Mouse (Mus musculus) kidney, adult 2 months (tissue): ENCODE measurements around the gene Rnaset2a. TPM values are rescaled to one million over a fixed set of nuclear protein-coding genes. Genes with fewer than 3 reads are reported as not detected.
"Not testable (repeated sequence)": the region's sequence is repeated elsewhere in the genome, so short reads cannot be mapped to it uniquely, and the experiment has no call there.

Source experiments
- DNase-seq: peaks from one replicate; pipeline ENCODE4 v3.0.0; 2021
- H3K27ac ChIP-seq: fragments of 200-500 bp; 2 replicates; pipeline ENCODE4 v1.5.1; 2012; ENCODE audit warnings: low read depth, low read length, control low read depth, inconsistent platforms; ENCODE audit not compliant: insufficient read depth
- H3K27me3 ChIP-seq: fragments of 200-500 bp; replicated peaks from 2 replicates; pipeline ENCODE4 v1.6.1; 2012; ENCODE audit warnings: mild to moderate bottlenecking, moderate library complexity, low read length, inconsistent platforms; ENCODE audit not compliant: control insufficient read depth, insufficient read depth
- H3K36me3 ChIP-seq: fragments of 200-500 bp; 2 replicates; pipeline ENCODE4 v1.6.1; 2012; ENCODE audit warnings: mild to moderate bottlenecking, moderate library complexity, low read length, inconsistent platforms; ENCODE audit not compliant: control insufficient read depth, insufficient read depth
- H3K4me1 ChIP-seq: fragments of 200-500 bp; 2 replicates; pipeline ENCODE4 v1.6.1; 2011; ENCODE audit warnings: low read length; ENCODE audit not compliant: control insufficient read depth, insufficient read depth
- H3K4me3 ChIP-seq: fragments of 200-500 bp; 2 replicates; pipeline ENCODE4 v1.5.1; 2011; ENCODE audit warnings: mild to moderate bottlenecking, low read depth, low read length, control low read depth; ENCODE audit not compliant: insufficient read depth
- WGBS: fragments of 180-500 bp; shearing (Covaris S2); methylation state at CpG from one replicate; pipeline ENCODE4 v1.1.7; 2018; 5-methylcytosine and 5-hydroxymethylcytosine counted together
- polyA plus RNA-seq: library from polyadenylated mRNA; depleted of rRNA; stranded (reverse); fragments of >200 nt; gene quantifications from 2 replicates; pipeline ENCODE4 v1.2.3, GENCODE M21; 2012

Rnaset2a gene
- polyA plus RNA-seq, 1 experiment = 90.6 TPM

DNA sequence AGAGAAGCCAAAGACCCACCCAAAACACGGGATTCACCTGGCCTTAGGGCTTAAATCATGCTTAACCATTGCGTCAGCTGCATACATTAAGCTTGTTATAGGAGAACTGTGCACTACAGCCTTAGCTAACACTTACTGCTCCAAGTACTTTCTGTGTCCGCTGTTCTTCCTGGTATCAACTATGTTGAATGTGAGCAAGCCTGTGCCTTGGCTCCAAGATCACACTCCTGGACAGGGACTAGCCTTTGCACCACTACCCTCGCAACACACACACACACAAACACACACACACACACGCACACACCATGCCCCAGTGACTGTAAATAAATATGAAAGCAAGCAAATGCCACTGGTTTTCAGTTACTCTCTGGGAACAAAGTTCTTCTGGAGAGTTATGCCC lies 966 bp downstream of the Rnaset2a start:
- WGBS = 5% methylated on average over 5 of the region's 5 CpGs
- H3K4me3 ChIP-seq = peak overlapping the region; percentile 61
- H3K36me3 ChIP-seq, H3K27ac ChIP-seq, H3K27me3 ChIP-seq, H3K4me1 ChIP-seq: not testable (repeated sequence)
- peak; percentile 32 for DNase-seq

DNA sequence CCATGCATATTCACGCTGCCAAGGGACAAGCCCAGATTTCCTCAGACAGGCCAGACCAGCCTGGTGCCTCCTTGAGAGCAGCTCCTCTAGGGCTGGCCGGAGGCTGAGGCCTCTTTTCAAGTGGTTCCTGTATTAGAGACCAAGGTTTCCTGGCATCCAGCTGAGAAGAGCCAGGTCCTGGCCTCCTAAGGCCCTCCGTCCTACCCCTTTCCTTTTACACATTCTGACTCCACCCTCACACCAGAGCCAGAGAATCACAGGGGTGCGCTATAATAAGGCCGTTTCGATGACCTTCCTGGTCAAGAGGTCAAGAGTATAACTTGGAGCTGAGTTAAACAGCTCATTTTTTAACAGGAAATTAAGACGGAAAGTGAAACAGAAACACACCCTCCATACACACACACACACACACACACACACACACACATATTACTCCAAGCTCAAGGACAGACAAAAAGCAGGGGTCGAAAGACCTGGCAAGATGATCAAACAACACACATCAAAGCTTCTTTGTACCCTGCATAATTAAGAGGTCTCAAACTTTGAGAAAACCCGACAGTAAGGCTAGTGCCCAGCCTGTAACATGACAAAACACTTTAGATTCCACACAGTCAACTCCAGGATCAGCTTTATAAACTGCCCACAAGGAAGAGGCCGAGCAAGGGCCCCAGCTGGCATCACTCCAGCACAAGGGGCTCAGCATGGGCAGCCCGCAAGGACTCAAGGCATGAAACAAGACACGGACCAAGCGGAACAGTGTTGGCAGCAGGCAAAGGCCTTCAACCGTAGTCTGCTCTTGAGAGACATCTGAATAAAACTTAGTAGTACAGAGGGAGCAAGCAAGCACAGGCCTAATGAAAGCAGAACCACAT lies 3.9 kb downstream of the Rnaset2a start:
- peak; percentile 89 for DNase-seq
- not testable (repeated sequence) for H3K4me1 ChIP-seq, H3K4me3 ChIP-seq, H3K36me3 ChIP-seq, H3K27me3 ChIP-seq
- H3K27ac ChIP-seq = peak overlapping the region; percentile 66
- WGBS = 11% methylated on average over 13 of the region's 14 CpGs

DNA sequence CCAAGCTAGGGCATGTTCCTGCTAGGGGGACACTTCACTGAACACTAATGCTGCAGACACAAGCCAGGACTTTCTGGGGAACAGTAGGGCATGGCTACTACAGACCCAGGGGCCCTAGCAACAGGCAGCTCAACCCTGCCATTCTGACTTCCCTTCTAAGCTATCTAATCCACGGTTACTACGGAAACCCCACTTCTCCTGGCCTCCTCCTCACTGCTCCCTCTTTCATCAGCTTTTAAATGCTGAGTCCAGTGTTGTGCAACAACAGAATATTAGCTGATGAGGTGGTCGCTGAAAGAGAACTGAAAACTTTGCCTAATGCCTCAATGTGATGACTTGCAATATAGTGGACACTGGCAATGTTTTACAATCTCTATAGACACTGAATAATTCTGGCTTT lies 7.7 kb downstream of the Rnaset2a start:
- H3K4me1 ChIP-seq, H3K27ac ChIP-seq, DNase-seq, H3K4me3 ChIP-seq, H3K27me3 ChIP-seq, H3K36me3 ChIP-seq: not testable (repeated sequence)
- 90% methylated on average over 3 of the region's 3 CpGs for WGBS

GRCm38 (mm10) chr17:8138116-8138515 lies 9.8 kb downstream of the Rnaset2a start:
- not testable (repeated sequence) for H3K4me3 ChIP-seq, DNase-seq, H3K27ac ChIP-seq, H3K27me3 ChIP-seq, H3K36me3 ChIP-seq, H3K4me1 ChIP-seq
- WGBS = 95% methylated on average over 5 of the region's 5 CpGs

DNA sequence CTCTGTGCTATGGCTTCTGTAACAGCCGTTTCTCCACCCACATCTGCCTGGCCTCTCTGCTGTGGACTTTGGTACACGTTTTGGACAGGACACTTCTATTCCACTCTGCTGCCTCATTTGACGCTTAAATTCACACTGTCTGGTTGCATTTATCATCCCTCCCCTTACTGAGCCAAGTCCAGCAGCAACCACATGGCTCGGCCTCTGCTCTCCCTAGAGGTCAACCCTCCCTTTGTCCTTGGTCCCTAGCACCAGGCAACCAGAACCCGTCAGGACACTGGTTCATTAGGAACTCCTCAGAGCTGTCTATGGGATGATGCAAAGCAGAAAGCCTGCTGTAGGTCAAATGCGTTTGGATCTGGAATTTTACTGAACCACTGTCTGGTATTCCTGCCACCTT lies 17.0 kb downstream of the Rnaset2a start:
- DNase-seq, H3K4me1 ChIP-seq, H3K27me3 ChIP-seq, H3K27ac ChIP-seq, H3K36me3 ChIP-seq, H3K4me3 ChIP-seq: not testable (repeated sequence)
- no CpG with 5 or more reads among the region's 6 CpGs for WGBS

- not testable (repeated sequence) for DNase-seq, H3K4me1 ChIP-seq, H3K4me3 ChIP-seq, H3K27ac ChIP-seq, H3K36me3 ChIP-seq, H3K27me3 ChIP-seq
- 89% methylated on average over 9 of the region's 9 CpGs for WGBS
Observed at GRCm38 (mm10) chr17:8129578-8129977, 18.3 kb downstream of the Rnaset2a start.

DNA sequence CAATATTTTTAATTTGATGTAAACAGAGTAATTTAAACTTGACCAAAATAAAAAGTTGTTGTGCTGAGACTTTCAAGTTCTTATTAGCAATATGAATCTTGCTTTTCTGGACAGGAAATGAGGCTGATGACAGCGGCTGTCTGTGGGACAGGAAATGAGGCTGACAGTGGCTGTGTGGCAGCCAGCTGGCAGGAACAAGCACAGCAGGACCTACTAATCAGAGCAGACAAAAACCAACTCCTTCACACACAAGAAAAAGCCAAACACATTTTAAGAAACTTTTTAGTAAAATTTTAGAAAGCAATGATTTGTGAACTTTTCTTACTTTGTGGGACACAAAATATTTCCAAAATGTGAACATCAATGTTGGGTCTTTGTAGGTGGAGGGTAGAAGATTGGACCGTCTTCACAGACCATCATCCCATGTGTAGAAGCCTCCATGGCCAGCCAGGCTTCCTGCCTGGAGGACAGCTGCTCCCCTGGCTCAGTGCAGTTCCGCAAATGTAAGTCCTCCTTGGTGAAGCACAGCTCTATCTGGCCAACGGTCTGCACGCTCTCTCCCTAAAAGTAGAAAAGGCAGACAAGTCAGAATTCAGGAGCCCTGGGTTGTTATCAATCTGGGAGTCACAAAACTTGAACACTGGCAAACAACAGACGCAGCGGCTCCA lies 19.4 kb downstream of the Rnaset2a start:
- not testable (repeated sequence) for H3K36me3 ChIP-seq, H3K4me3 ChIP-seq, H3K27me3 ChIP-seq, DNase-seq, H3K4me1 ChIP-seq, H3K27ac ChIP-seq
- 38% methylated on average over 2 of the region's 7 CpGs for WGBS

DNA sequence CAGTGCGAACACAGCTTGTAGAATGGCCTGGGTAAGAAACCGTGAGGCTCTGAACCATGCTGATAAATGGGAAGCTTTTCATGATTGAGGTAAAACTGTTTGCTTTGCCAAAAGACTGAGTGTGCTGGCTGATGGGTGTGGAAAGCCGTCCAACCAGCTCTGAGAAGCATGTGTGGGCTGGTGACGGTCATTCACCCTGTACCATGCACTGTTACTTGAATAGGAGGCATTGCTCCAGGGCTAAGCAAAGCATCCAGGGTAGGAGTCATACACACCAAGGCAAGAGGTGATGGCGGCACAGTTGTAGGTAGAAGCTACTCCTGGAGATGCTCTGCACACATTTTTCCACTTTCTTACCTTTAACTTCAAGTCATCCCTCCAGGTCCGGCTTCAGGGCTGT lies 23.3 kb downstream of the Rnaset2a start:
- not testable (repeated sequence) for H3K4me1 ChIP-seq, H3K27me3 ChIP-seq, H3K4me3 ChIP-seq, H3K36me3 ChIP-seq, H3K27ac ChIP-seq, DNase-seq
- WGBS = 79% methylated on average over 3 of the region's 6 CpGs

- H3K27ac ChIP-seq, H3K4me1 ChIP-seq, H3K36me3 ChIP-seq, H3K27me3 ChIP-seq, DNase-seq, H3K4me3 ChIP-seq: not testable (repeated sequence)
- WGBS = no CpG with 5 or more reads among the region's 3 CpGs
Observed at GRCm38 (mm10) chr17:8122974-8123373, 24.9 kb downstream of the Rnaset2a start.

DNA sequence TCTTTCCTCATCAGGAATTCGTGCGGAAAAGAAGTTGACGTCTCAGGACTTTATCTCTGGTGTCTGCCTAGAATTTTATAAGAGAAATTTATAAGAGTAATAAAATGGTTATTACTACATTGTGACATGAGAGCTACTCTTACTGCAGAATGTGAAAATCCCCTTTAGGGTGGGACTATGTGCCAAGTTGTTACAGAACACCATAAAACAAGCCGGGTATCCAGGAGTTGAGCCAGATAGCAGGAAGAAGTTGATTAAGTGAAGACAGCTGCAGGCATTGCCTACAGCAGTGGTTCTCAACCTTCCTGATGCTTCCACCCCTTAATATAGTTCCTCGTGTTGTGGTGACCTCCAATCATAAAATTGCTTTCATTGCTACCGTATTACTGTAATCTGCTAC lies 31.0 kb downstream of the Rnaset2a start:
- H3K27ac ChIP-seq, DNase-seq, H3K36me3 ChIP-seq, H3K27me3 ChIP-seq, H3K4me1 ChIP-seq, H3K4me3 ChIP-seq: not testable (repeated sequence)
- no CpG with 5 or more reads among the region's 6 CpGs for WGBS

DNA sequence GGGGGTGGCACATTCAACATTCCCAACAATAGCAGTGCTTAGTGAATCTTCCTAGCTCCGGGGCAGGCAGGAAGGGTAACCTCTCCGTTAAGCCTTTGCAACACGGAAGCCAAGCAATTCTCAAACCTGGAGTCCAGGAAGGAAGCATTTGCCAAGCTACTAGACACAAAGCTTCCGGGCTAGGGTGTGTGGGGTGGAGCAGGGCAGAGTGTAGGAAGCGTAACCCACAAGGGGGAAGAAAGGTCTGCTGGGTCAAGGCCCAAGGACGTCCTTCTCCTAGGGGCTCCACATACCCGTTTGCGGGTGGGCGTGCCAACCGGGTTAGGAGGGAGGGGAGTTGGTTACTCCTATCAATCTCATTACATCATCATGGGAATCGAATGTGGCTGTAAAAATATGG lies 31.5 kb downstream of the Rnaset2a start:
- not testable (repeated sequence) for H3K27ac ChIP-seq, H3K27me3 ChIP-seq, H3K36me3 ChIP-seq, H3K4me1 ChIP-seq, H3K4me3 ChIP-seq
- DNase-seq = peak; percentile 68
- WGBS = 46% methylated on average over 8 of the region's 11 CpGs
